Mouse (Mus musculus): ENCODE data around the gene Ypel2. TPM values are rescaled to one million over a fixed set of nuclear protein-coding genes. Genes with fewer than 3 reads are reported as not detected.
A peak's percentile ranks its signal among the peaks of the same experiment; 100 is the strongest.
"Not testable (repeated sequence)": the region's sequence is repeated elsewhere in the genome, so short reads cannot be mapped to it uniquely, and the experiment has no call there.

Ypel2 gene
- polyA plus RNA-seq (2016; fragmentation: Nextera tagmentation; extraction: Ambion mirVana) = 9.6 TPM in 2 replicates

- peak within 1 kb of the TSS; percentile 77 for H3K4me3 ChIP-seq
- under 1% methylated on average over 95 of the region's 96 CpGs for WGBS
- peaks cover 44% of the 10 kb centered on the region for H3K4me1 ChIP-seq
- peak within 1 kb of the TSS; percentile 89 for H3K4me2 ChIP-seq (replicated peaks)
- ATAC-seq (ENCODE audit: low FRiP score) = peak; percentile 99
- no peaks in the 10 kb centered on the region for H3K36me3 ChIP-seq
- no peaks in the 10 kb centered on the region; the same call in 1 of the 2 replicates for H3K27me3 ChIP-seq
- no peaks in the 10 kb centered on the region for H3K9me3 ChIP-seq (replicated peaks)
- H3K27ac ChIP-seq = peak within 1 kb of the TSS; percentile 91
- H3K9ac ChIP-seq = peak within 1 kb of the TSS; percentile 79
Measured at GRCm38 (mm10) chr11:86993041-86994037, at the start of gene Ypel2. Gene Ypel2 (minus strand): TSS chr11:86993707.

GRCm38 (mm10) chr11:87043052-87043451 lies 49.5 kb upstream of the Ypel2 start:
- WGBS = 90% methylated on average over 3 of the region's 3 CpGs
- Histone ChIP-seq H3K36me3 (peaks cover 76% of the 10 kb centered on the region), H3K4me2 (replicated peaks) (no peak overlapping the region), H3K4me1 (no peaks in the 10 kb centered on the region), H3K27me3 (no peaks in the 10 kb centered on the region), H3K27ac (no peak overlapping the region), H3K9me3 (replicated peaks) (no peaks in the 10 kb centered on the region), H3K9ac (no peak overlapping the region), H3K4me3 (no peak overlapping the region)
- ATAC-seq (ENCODE audit: low FRiP score) = no peak

GRCm38 (mm10) chr11:87039307-87039963 lies 45.9 kb upstream of the Ypel2 start:
- no peak overlapping the region for H3K4me2 ChIP-seq (replicated peaks)
- H3K4me3 ChIP-seq = no peak overlapping the region
- H3K27me3 ChIP-seq = no peaks in the 10 kb centered on the region
- no peak overlapping the region for H3K9ac ChIP-seq
- no peak overlapping the region for H3K27ac ChIP-seq
- 90% methylated on average over 9 of the region's 9 CpGs for WGBS
- H3K9me3 ChIP-seq (replicated peaks) = no peaks in the 10 kb centered on the region
- H3K36me3 ChIP-seq = peaks cover 82% of the 10 kb centered on the region
- no peaks in the 10 kb centered on the region for H3K4me1 ChIP-seq
- ATAC-seq (ENCODE audit: low FRiP score) = no peak

- no peak overlapping the region for H3K4me3 ChIP-seq
- 74% methylated on average over 4 of the region's 4 CpGs for WGBS
- no peak overlapping the region for H3K27ac ChIP-seq
- no peaks in the 10 kb centered on the region for H3K9me3 ChIP-seq (replicated peaks)
- H3K4me1 ChIP-seq = no peaks in the 10 kb centered on the region
- no peak for ATAC-seq (ENCODE audit: low FRiP score)
- no peak overlapping the region for H3K4me2 ChIP-seq (replicated peaks)
- peaks cover 77% of the 10 kb centered on the region for H3K36me3 ChIP-seq
- H3K9ac ChIP-seq = no peak overlapping the region
- no peaks in the 10 kb centered on the region for H3K27me3 ChIP-seq
Measured at GRCm38 (mm10) chr11:87036180-87036579, 42.7 kb upstream of the Ypel2 start.

- Histone ChIP-seq H3K9me3 (replicated peaks) (no peaks in the 10 kb centered on the region), H3K27ac (no peak overlapping the region), H3K4me2 (replicated peaks) (no peak overlapping the region), H3K4me1 (no peaks in the 10 kb centered on the region), H3K36me3 (peaks cover 10% of the 10 kb centered on the region), H3K27me3 (no peaks in the 10 kb centered on the region), H3K9ac (no peak overlapping the region), H3K4me3 (no peak overlapping the region)
- 86% methylated on average over 3 of the region's 3 CpGs for WGBS
- no peak for ATAC-seq (ENCODE audit: low FRiP score)
Measured at GRCm38 (mm10) chr11:87028212-87028611, 34.7 kb upstream of the Ypel2 start.

GRCm38 (mm10) chr11:87026096-87026875 lies 32.8 kb upstream of the Ypel2 start:
- H3K4me2 ChIP-seq (replicated peaks) = no peak overlapping the region
- no peak overlapping the region for H3K4me3 ChIP-seq
- no peaks in the 10 kb centered on the region for H3K9me3 ChIP-seq (replicated peaks)
- no peak overlapping the region for H3K27ac ChIP-seq
- H3K27me3 ChIP-seq = no peaks in the 10 kb centered on the region
- no peaks in the 10 kb centered on the region for H3K4me1 ChIP-seq
- ATAC-seq (ENCODE audit: low FRiP score) = no peak
- 86% methylated on average over 9 of the region's 9 CpGs for WGBS
- H3K36me3 ChIP-seq = no peaks in the 10 kb centered on the region
- no peak overlapping the region for H3K9ac ChIP-seq

- no peak for ATAC-seq (ENCODE audit: low FRiP score)
- Histone ChIP-seq H3K4me2 (replicated peaks) (no peak overlapping the region), H3K4me1 (no peaks in the 10 kb centered on the region), H3K4me3 (no peak overlapping the region), H3K9ac (no peak overlapping the region), H3K36me3 (no peaks in the 10 kb centered on the region), H3K27ac (no peak overlapping the region), H3K9me3 (replicated peaks) (no peaks in the 10 kb centered on the region), H3K27me3 (no peaks in the 10 kb centered on the region)
- WGBS = 82% methylated on average over 3 of the region's 3 CpGs
Measured at GRCm38 (mm10) chr11:87025351-87025750, 31.8 kb upstream of the Ypel2 start.

GRCm38 (mm10) chr11:87023240-87023639 lies 29.7 kb upstream of the Ypel2 start:
- not testable (repeated sequence) for H3K9me3 ChIP-seq (replicated peaks); H3K27ac ChIP-seq; H3K4me3 ChIP-seq; H3K4me2 ChIP-seq (replicated peaks); H3K9ac ChIP-seq; ATAC-seq (ENCODE audit: low FRiP score); H3K27me3 ChIP-seq; H3K4me1 ChIP-seq; H3K36me3 ChIP-seq
- 65% methylated on average over 8 of the region's 8 CpGs for WGBS

- H3K27me3 ChIP-seq = no peaks in the 10 kb centered on the region
- no peaks in the 10 kb centered on the region for H3K36me3 ChIP-seq
- H3K9ac ChIP-seq = no peak overlapping the region
- no peaks in the 10 kb centered on the region for H3K9me3 ChIP-seq (replicated peaks)
- no peak overlapping the region for H3K4me2 ChIP-seq (replicated peaks)
- WGBS = 91% methylated on average over 4 of the region's 4 CpGs
- H3K4me3 ChIP-seq = no peak overlapping the region
- H3K27ac ChIP-seq = no peak overlapping the region
- no peak for ATAC-seq (ENCODE audit: low FRiP score)
- H3K4me1 ChIP-seq = no peaks in the 10 kb centered on the region
Measured at GRCm38 (mm10) chr11:87022765-87023164, 29.3 kb upstream of the Ypel2 start.

GRCm38 (mm10) chr11:87021551-87021950 lies 28.0 kb upstream of the Ypel2 start:
- Histone ChIP-seq H3K36me3 (no peaks in the 10 kb centered on the region), H3K4me1 (no peaks in the 10 kb centered on the region), H3K4me3 (no peak overlapping the region), H3K4me2 (replicated peaks) (no peak overlapping the region), H3K27ac (no peak overlapping the region), H3K27me3 (no peaks in the 10 kb centered on the region), H3K9ac (no peak overlapping the region), H3K9me3 (replicated peaks) (no peaks in the 10 kb centered on the region)
- no peak for ATAC-seq (ENCODE audit: low FRiP score)

GRCm38 (mm10) chr11:87020449-87020848 lies 26.9 kb upstream of the Ypel2 start:
- no peaks in the 10 kb centered on the region for H3K27me3 ChIP-seq
- H3K9me3 ChIP-seq (replicated peaks) = no peaks in the 10 kb centered on the region
- H3K36me3 ChIP-seq = no peaks in the 10 kb centered on the region
- no peak overlapping the region for H3K4me3 ChIP-seq
- ATAC-seq (ENCODE audit: low FRiP score) = no peak
- H3K4me2 ChIP-seq (replicated peaks) = no peak overlapping the region
- 82% methylated on average over 5 of the region's 5 CpGs for WGBS
- no peak overlapping the region for H3K27ac ChIP-seq
- H3K9ac ChIP-seq = no peak overlapping the region
- H3K4me1 ChIP-seq = no peaks in the 10 kb centered on the region

GRCm38 (mm10) chr11:87019431-87019830 lies 25.9 kb upstream of the Ypel2 start:
- WGBS = 87% methylated on average over 8 of the region's 8 CpGs
- H3K36me3 ChIP-seq = no peaks in the 10 kb centered on the region
- no peak for ATAC-seq (ENCODE audit: low FRiP score)
- H3K9me3 ChIP-seq (replicated peaks) = no peaks in the 10 kb centered on the region
- no peaks in the 10 kb centered on the region for H3K4me1 ChIP-seq
- no peak overlapping the region for H3K4me3 ChIP-seq
- no peak overlapping the region for H3K27ac ChIP-seq
- H3K4me2 ChIP-seq (replicated peaks) = no peak overlapping the region
- no peak overlapping the region for H3K9ac ChIP-seq
- H3K27me3 ChIP-seq = no peaks in the 10 kb centered on the region
